Mouse (Mus musculus): Measurements from ENCODE around the gene Gm10277. TPM values are rescaled to one million over a fixed set of nuclear protein-coding genes. Genes with fewer than 3 reads are reported as not detected.

Gm10277 gene
- total RNA-seq, 2 experiments from 2014 or later: not detected

GRCm38 (mm10) chr11:77743966-77744365, 43.6 kb downstream of the Gm10277 start:
- DNase-seq (ENCODE audit: low spot score in 2 of 2): no peak
- intact Hi-C loops (cut with DNase I): no loop called here

- DNase-seq (ENCODE audit: low spot score in 2 of 2): no peak
- intact Hi-C loops (cut with DNase I): no loop called here
Measured at GRCm38 (mm10) chr11:77738555-77738954, 49.0 kb downstream of the Gm10277 start.

- DNase-seq (ENCODE audit: low spot score in 2 of 2): peak; percentile 73 to 75
- intact Hi-C loops (cut with DNase I): loop anchor here (2.0 kb wide), 1 partner anchor 56 kb away; no protein-coding TSS in a partner anchor
Measured at GRCm38 (mm10) chr11:77737289-77737688, 50.3 kb downstream of the Gm10277 start.

Other genes starting within 250 kb of the Gm10277 start
- 100 to 1,000 TPM in 1 of 2 experiments, 10 to 100 TPM in 1; 97.1 to 107 TPM for gene Taok1, start 179.9 kb downstream of the Gm10277 start, total RNA-seq (2021)
- 10 to 100 TPM; 57.3 to 79.3 TPM for gene Nufip2, start 101.6 kb downstream of the Gm10277 start, total RNA-seq (2021)
- gene Cryba1, start 62.5 kb downstream of the Gm10277 start, total RNA-seq (2021): not detected
- 100 to 1,000 TPM; 141 to 180 TPM for gene Myo18a, start 24.5 kb downstream of the Gm10277 start, total RNA-seq (2021)
- gene Pipox, start 106.3 kb upstream of the Gm10277 start, total RNA-seq (2021): 1 to 10 TPM in 1 of 2 experiments, under 1 TPM in 1; 0.25 to 1.4 TPM
- 100 to 1,000 TPM; 150 to 165 TPM for gene Sez6, start 143.1 kb upstream of the Gm10277 start, total RNA-seq (2021)
- gene Phf12, start 195.0 kb upstream of the Gm10277 start, total RNA-seq (2021): 10 to 100 TPM; 51.7 to 63.6 TPM
- 1 to 10 TPM; 7.2 to 8.0 TPM for gene Dhrs13, start 244.5 kb upstream of the Gm10277 start, total RNA-seq (2021)

Measured in left cerebral cortex, postnatal 36 days (tissue).